Mouse (Mus musculus): Measurements from ENCODE around the gene S100a13. TPM values are rescaled to one million over a fixed set of nuclear protein-coding genes. Genes with fewer than 3 reads are reported as not detected.

S100a13 gene
- polyA plus RNA-seq, 1 experiment = 66.1 TPM

DNA sequence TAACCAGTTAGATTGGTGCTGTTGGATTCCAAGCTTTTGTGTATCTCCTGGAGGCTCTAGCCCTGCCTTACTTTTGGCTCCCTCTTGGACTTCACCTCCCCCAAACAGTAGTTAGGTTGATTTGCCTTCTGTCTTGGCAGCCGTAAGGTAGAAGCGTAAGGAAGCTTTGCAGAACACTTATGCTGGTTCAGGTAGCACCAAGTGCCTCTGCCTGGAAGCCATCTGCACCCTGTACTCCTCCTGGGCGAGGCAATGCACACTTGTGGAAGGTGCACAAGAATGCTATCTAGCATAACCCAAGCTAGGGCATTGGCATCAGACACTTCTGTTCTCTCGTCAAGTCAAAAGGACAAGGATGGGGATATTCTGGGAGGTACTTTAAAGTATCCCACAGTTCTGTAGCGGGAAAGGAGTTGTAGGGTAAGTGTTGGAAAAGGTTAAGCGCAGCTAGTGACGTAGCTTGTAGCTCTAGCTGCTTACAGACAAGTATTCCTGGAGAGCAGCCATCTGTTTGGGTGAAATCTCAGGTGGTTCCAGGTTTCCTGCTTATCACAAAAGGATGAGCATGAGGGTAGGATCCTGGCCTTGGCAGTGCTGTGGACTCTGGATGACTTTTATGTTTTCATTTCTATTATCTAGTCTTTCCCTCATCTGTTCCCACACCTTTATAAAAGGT is 18.2 kb upstream of the S100a13 start:
- H3K4me3 ChIP-seq (replicated peaks; ENCODE audit: insufficient read depth, low read depth, low read length) = no peak overlapping the region
- 52% methylated on average over 7 of the region's 7 CpGs for WGBS
- H3K27me3 ChIP-seq (ENCODE audit: control insufficient read depth, insufficient read depth, low read length) = no peaks in the 10 kb centered on the region
- TF ChIP-seq CTCF (IDR thresholded peaks at IDR 0.05; ENCODE audit: borderline replicate concordance, insufficient read depth, low read depth, low read length) (no peak), POLR2A (IDR thresholded peaks at IDR 0.05; ENCODE audit: borderline replicate concordance, insufficient read depth, low read length) (no peak)
- H3K4me1 ChIP-seq (ENCODE audit: control insufficient read depth, insufficient read depth, low read length) = peaks cover 7% of the 10 kb centered on the region
- peak overlapping the region; percentile 6; the same call in 1 of the 2 replicates for H3K27ac ChIP-seq (ENCODE audit: insufficient read depth, low read length)
- peak in 1 of 2 experiments; percentile 46 for DNase-seq

DNA sequence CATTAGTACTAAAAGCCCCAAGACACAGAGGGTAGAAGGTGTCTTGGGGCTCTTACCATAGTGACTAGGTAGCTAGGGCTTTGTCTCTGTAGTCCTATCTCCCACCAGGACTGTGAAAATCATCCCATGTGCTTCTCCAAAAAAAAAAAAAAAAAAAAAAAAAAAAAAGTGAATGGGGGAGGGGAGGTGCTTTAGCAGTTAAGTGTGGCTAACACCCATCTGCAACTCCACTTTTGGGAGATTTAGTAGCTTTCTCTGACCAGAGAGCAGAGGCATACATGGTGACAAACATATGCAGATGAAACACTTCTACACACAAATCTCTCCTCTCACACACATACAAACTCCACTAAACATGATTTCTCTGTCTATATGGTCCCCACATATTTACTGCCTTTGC is 16.6 kb upstream of the S100a13 start:
- H3K27me3 ChIP-seq (ENCODE audit: control insufficient read depth, insufficient read depth, low read length) = no peaks in the 10 kb centered on the region
- TF ChIP-seq CTCF (IDR thresholded peaks at IDR 0.05; ENCODE audit: borderline replicate concordance, insufficient read depth, low read depth, low read length) = no peak
- TF ChIP-seq POLR2A (IDR thresholded peaks at IDR 0.05; ENCODE audit: borderline replicate concordance, insufficient read depth, low read length) = no peak
- DNase-seq = no peak
- peaks cover 10% of the 10 kb centered on the region for H3K4me1 ChIP-seq (ENCODE audit: control insufficient read depth, insufficient read depth, low read length)
- H3K4me3 ChIP-seq (replicated peaks; ENCODE audit: insufficient read depth, low read depth, low read length) = no peak overlapping the region
- no peak overlapping the region for H3K27ac ChIP-seq (ENCODE audit: insufficient read depth, low read length)

DNA sequence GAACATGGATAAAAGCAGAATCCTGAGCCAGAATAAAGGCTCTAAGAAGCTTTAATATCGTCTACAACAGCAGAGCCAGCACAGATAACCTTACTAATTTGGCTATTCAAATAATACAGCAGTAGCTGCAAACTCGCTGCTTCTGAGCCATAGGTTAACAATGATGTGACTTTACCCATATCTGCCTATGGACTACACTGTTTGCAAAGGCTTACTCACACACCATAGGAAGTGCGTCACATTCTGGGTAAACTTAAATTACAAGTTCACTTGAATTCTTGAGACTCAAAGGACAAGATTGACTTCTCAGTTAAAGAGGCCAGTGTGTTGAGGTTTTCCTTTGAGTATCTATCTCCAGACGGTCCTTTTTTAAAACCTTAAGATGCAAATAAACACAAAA is 10.8 kb upstream of the S100a13 start:
- Histone ChIP-seq H3K27ac (ENCODE audit: insufficient read depth, low read length) (no peak overlapping the region), H3K4me1 (ENCODE audit: control insufficient read depth, insufficient read depth, low read length) (peaks cover 8% of the 10 kb centered on the region; the same call in 1 of the 2 replicates), H3K4me3 (replicated peaks; ENCODE audit: insufficient read depth, low read depth, low read length) (no peak overlapping the region), H3K27me3 (ENCODE audit: control insufficient read depth, insufficient read depth, low read length) (no peaks in the 10 kb centered on the region)
- DNase-seq = no peak
- WGBS = 80% methylated on average over 4 of the region's 4 CpGs
- no peak for TF ChIP-seq CTCF (IDR thresholded peaks at IDR 0.05; ENCODE audit: borderline replicate concordance, insufficient read depth, low read depth, low read length)
- no peak for TF ChIP-seq POLR2A (IDR thresholded peaks at IDR 0.05; ENCODE audit: borderline replicate concordance, insufficient read depth, low read length)

DNA sequence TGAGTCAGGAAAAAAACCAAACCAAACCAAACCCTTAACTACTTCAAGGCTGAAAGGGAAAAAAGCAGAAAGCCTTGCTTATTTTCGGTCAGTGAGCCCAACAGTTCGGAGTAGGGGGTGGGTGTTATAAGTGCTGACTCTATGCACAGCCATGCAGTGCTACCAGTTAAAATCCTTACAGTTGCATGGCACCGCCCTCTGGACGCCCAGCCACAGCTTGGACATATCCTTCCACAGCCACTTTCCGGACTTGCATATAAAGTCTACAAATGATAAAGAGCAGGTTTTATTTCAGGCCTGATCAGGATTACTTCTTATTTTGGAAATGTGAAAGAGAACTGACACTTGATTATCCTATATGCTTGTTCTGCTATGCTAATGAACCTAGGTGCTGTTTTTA is 9.0 kb upstream of the S100a13 start:
- no peak overlapping the region for H3K4me3 ChIP-seq (replicated peaks; ENCODE audit: insufficient read depth, low read depth, low read length)
- 93% methylated on average over 5 of the region's 5 CpGs for whole genome bisulfite sequencing
- no peak overlapping the region for H3K27ac ChIP-seq (ENCODE audit: insufficient read depth, low read length)
- H3K4me1 ChIP-seq (ENCODE audit: control insufficient read depth, insufficient read depth, low read length) = peaks cover 8% of the 10 kb centered on the region; the same call in 1 of the 2 replicates
- TF ChIP-seq CTCF (IDR thresholded peaks at IDR 0.05; ENCODE audit: borderline replicate concordance, insufficient read depth, low read depth, low read length) (no peak), POLR2A (IDR thresholded peaks at IDR 0.05; ENCODE audit: borderline replicate concordance, insufficient read depth, low read length) (no peak)
- H3K27me3 ChIP-seq (ENCODE audit: control insufficient read depth, insufficient read depth, low read length) = no peaks in the 10 kb centered on the region
- no peak for DNase-seq

DNA sequence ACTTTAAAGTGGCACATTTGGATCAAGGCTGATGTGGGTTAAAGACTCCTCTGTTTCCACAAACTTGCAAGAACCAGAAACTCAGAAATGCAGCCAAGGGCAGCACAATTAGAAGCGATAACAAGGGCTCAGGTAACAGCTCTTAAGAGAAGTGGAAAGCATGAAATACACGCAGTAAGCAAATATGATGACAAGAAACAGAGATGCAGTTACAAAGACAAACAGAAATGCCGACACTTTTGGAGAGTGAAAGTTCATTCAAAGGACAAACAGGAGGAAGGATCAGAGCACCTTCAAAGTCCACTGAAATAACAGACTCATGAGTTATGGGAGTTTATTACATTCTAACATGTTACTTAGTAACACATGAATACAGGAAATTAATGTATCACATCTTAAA is 7.9 kb upstream of the S100a13 start:
- WGBS = 93% methylated on average over 3 of the region's 3 CpGs
- Histone ChIP-seq H3K4me3 (replicated peaks; ENCODE audit: insufficient read depth, low read depth, low read length) (no peak overlapping the region), H3K27ac (ENCODE audit: insufficient read depth, low read length) (no peak overlapping the region), H3K4me1 (ENCODE audit: control insufficient read depth, insufficient read depth, low read length) (peaks cover 8% of the 10 kb centered on the region; the same call in 1 of the 2 replicates), H3K27me3 (ENCODE audit: control insufficient read depth, insufficient read depth, low read length) (no peaks in the 10 kb centered on the region)
- no peak for TF ChIP-seq POLR2A (IDR thresholded peaks at IDR 0.05; ENCODE audit: borderline replicate concordance, insufficient read depth, low read length)
- no peak for TF ChIP-seq CTCF (IDR thresholded peaks at IDR 0.05; ENCODE audit: borderline replicate concordance, insufficient read depth, low read depth, low read length)
- DNase-seq = no peak

DNA sequence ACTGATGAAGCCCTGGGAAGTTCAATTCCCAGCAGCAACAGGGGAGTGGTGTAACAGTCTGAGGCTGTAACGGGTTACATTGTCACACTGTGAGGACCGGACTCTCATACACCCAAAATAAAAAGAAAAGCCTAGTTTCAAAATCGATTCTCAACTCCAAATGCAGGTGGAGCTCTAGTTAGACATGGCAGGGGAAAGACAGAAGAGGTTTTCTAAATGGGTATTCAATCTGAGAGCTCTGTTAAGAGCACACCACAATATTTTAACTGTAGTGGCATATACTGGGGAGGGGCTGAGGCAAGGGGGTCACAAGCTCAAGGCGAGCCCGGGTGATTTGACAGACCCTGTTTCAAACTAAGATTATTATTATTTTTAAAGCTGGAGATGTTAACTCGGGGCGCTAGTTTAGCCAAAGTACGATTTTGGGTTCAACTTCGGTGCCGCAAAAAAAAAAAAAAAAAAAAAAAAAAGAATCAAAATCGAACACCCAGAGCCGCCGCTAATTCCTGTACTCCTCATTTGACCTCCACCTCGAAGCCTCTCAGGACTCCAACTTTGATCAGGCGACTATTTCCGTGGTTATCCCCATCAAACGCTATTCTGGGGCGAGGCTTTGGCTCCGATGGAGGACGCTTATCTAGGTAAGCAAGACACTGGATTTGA is 5.8 kb upstream of the S100a13 start:
- no peaks in the 10 kb centered on the region for H3K27me3 ChIP-seq (ENCODE audit: control insufficient read depth, insufficient read depth, low read length)
- H3K4me3 ChIP-seq (replicated peaks; ENCODE audit: insufficient read depth, low read depth, low read length) = peak overlapping the region; percentile 100
- no peak for TF ChIP-seq CTCF (IDR thresholded peaks at IDR 0.05; ENCODE audit: borderline replicate concordance, insufficient read depth, low read depth, low read length)
- TF ChIP-seq POLR2A (IDR thresholded peaks at IDR 0.05; ENCODE audit: borderline replicate concordance, insufficient read depth, low read length) = no peak
- peaks cover 4% of the 10 kb centered on the region; the same call in 1 of the 2 replicates for H3K4me1 ChIP-seq (ENCODE audit: control insufficient read depth, insufficient read depth, low read length)
- under 1% methylated on average over 20 of the region's 20 CpGs for WGBS
- DNase-seq = no peak
- peak overlapping the region; percentile 78 for H3K27ac ChIP-seq (ENCODE audit: insufficient read depth, low read length)

DNA sequence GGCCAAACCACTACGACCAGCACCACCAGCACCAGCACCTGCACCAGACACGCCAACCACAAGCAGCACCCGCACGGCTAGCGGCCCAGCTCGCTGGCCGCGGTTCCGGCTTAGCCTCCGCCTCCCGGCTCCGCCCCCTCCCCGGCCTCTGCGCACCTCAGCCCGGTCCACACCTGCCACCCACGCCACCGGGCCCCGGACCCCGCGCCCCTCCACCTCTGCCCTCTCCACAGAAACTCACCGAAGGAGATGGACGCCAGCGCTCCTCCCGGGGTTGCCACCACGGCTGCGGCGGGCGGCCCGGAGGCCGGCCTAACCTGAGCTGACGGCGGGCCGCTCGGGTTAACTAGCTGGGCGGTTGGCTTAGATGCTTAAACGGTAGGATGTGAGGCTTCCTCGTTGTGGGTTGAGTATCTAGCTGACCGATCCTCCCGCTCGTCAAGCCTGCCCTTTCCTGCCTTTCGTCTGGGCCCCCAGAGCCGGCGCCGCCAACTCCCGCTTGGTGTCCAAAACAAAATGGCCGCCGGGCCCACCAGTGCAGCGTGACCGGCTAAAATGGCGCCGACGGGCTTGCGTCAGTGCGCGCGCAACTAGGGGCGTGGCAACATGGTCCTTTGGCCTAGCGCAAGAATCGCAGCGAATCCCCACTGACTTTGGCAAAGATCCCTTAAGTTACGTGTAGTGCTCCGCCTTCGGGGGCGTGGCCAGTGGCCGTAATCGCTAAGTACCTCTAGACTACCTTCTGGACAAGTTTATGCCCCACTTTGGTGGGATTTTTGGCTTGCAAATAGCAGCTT is 5.1 kb upstream of the S100a13 start, which contains the start of gene Chtop:
Gene Chtop (minus strand): TSS at position 549 of the 797 bp plus-strand sequence.
- peak; percentile 99 for DNase-seq
- H3K27me3 ChIP-seq (ENCODE audit: control insufficient read depth, insufficient read depth, low read length) = no peaks in the 10 kb centered on the region
- TF ChIP-seq POLR2A (IDR thresholded peaks at IDR 0.05; ENCODE audit: borderline replicate concordance, insufficient read depth, low read length) (peak; percentile 27; the same call in 1 of the 2 replicates), CTCF (IDR thresholded peaks at IDR 0.05; ENCODE audit: borderline replicate concordance, insufficient read depth, low read depth, low read length) (no peak)
- 0 out of 2 replicates have a peak, but pooled peaks cover 2% of the 10 kb centered on the region for H3K4me1 ChIP-seq (ENCODE audit: control insufficient read depth, insufficient read depth, low read length)
- WGBS = under 1% methylated on average over 66 of the region's 66 CpGs
- H3K27ac ChIP-seq (ENCODE audit: insufficient read depth, low read length) = peak within 1 kb of the TSS; percentile 78
- H3K4me3 ChIP-seq (replicated peaks; ENCODE audit: insufficient read depth, low read depth, low read length) = peak within 1 kb of the TSS; percentile 100

Data from cerebellum, adult 2 months (tissue).